Mouse (Mus musculus): ENCODE data around the gene Ccdc77. TPM values are rescaled to one million over a fixed set of nuclear protein-coding genes. Genes with fewer than 3 reads are reported as not detected.

The Ccdc77 gene
- polyA plus RNA-seq, 1 experiment from 2014 or later, result 29.5 TPM

DNA sequence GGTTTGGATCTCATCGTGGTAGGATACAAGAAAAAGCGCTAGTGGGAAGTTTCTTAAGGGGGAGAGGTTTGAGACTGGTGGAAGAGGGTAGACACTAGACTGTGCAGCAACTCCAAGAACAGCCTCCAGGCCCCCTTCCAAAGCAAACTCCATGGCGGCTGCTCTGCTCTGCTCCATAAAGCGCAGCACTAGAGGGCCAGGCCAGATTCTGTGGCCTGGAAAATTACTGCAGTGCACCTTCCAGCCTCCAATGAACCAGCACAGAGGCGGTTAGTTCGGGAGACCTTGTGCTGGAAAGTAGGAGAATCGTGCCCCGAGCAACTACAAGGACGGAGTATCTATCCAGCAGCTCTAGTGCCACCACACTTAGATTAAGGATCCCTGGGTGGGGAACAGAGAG, 76.9 kb downstream of the Ccdc77 start:
- 85% methylated on average over 9 of the region's 9 CpGs for WGBS
- ATAC-seq (replicated peaks; ENCODE audit: insufficient number of reproducible peaks, low FRiP score, low TSS enrichment, low read depth), result no peak

DNA sequence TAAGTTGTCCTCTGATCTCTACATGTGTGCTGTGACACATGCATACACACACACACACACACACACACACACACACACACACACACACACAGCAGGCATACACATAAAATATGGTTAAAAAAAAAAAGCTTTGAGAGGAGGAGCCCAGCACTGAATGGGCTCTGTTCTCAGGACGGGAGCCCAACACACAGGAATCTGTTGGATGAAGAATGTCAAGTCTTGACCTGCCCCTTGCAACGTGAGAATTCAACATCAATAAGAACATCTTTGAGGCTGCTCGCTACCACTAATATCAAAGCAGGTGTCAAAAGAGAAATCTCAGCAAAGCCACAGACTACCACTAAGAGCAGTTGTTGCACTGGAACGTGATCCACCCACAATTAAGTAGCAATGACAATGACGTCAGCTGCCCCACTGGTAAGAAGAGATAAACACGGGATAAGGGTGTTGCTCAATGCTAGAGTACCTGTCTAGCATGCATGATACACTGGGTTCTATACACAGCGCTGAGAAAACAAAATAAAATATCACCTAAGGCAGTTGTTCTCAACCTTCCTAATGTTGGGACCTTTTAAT, 87.2 kb downstream of the Ccdc77 start:
- no peaks in the 10 kb centered on the region for H3K36me3 ChIP-seq (replicated peaks; ENCODE audit: control insufficient read depth, insufficient read depth, low read depth, low read length)
- no peaks in the 10 kb centered on the region for H3K27me3 ChIP-seq (ENCODE audit: control insufficient read depth, insufficient read depth, low read length)
- ATAC-seq (replicated peaks; ENCODE audit: insufficient number of reproducible peaks, low FRiP score, low TSS enrichment, low read depth) (no peak), DNase-seq (ENCODE audit: low spot score) (peak; percentile 18)
- H3K27ac ChIP-seq (replicated peaks; ENCODE audit: low read depth, low read length), result no peak overlapping the region
- H3K4me2 ChIP-seq (ENCODE audit: low read depth, low read length), result no peak overlapping the region
- H3K4me1 ChIP-seq (ENCODE audit: control insufficient read depth, insufficient read depth, low read length), result no peaks in the 10 kb centered on the region
- no peak overlapping the region for H3K9ac ChIP-seq (replicated peaks; ENCODE audit: low read length)
- 70% methylated on average over 7 of the region's 7 CpGs for WGBS
- H3K9me3 ChIP-seq (replicated peaks; ENCODE audit: control insufficient read depth, low read length), result no peaks in the 10 kb centered on the region
- H3K4me3 ChIP-seq (ENCODE audit: low read depth, low read length), result no peak overlapping the region

More for the DNA sequence above, 76.9 kb downstream of the Ccdc77 start:
- H3K9ac ChIP-seq (replicated peaks; ENCODE audit: low read length), result no peak overlapping the region
- no peaks in the 10 kb centered on the region for H3K9me3 ChIP-seq (replicated peaks; ENCODE audit: control insufficient read depth, low read length)
- DNase-seq (ENCODE audit: low spot score), result no peak
- no peak overlapping the region for H3K4me2 ChIP-seq (ENCODE audit: low read depth, low read length)
- H3K27ac ChIP-seq (replicated peaks; ENCODE audit: low read depth, low read length), result no peak overlapping the region
- H3K4me3 ChIP-seq (ENCODE audit: low read depth, low read length), result no peak overlapping the region
- H3K4me1 ChIP-seq (ENCODE audit: control insufficient read depth, insufficient read depth, low read length), result no peaks in the 10 kb centered on the region
- no peaks in the 10 kb centered on the region for H3K27me3 ChIP-seq (ENCODE audit: control insufficient read depth, insufficient read depth, low read length)
- H3K36me3 ChIP-seq (replicated peaks; ENCODE audit: control insufficient read depth, insufficient read depth, low read depth, low read length), result no peaks in the 10 kb centered on the region

DNA sequence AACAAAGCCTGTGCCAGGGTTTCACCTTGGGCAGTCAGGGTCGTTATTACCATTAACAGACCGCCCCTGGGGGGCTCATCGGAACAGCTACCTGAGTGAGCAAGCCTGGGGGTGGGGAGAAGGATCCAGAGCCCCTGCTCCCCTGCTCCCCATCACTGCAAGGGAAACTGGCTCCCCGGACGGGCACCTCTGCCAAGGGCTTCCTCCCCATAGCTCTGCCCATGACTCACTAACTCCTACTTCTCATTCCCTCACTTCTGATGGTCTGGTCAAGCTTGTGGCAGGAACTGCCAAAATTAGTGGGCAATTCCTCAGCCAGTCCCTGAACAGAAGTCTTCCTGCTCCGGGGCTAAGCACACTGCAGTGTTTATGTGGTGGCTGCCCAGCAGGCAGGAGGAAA, 88.9 kb downstream of the Ccdc77 start:
- H3K27me3 ChIP-seq (ENCODE audit: control insufficient read depth, insufficient read depth, low read length), result no peaks in the 10 kb centered on the region
- no peak overlapping the region for H3K4me3 ChIP-seq (ENCODE audit: low read depth, low read length)
- H3K4me2 ChIP-seq (ENCODE audit: low read depth, low read length), result no peak overlapping the region
- H3K27ac ChIP-seq (replicated peaks; ENCODE audit: low read depth, low read length), result no peak overlapping the region
- no peaks in the 10 kb centered on the region for H3K9me3 ChIP-seq (replicated peaks; ENCODE audit: control insufficient read depth, low read length)
- DNase-seq (ENCODE audit: low spot score) (no peak), ATAC-seq (replicated peaks; ENCODE audit: insufficient number of reproducible peaks, low FRiP score, low TSS enrichment, low read depth) (no peak)
- H3K4me1 ChIP-seq (ENCODE audit: control insufficient read depth, insufficient read depth, low read length), result no peaks in the 10 kb centered on the region
- no peak overlapping the region for H3K9ac ChIP-seq (replicated peaks; ENCODE audit: low read length)
- 58% methylated on average over 6 of the region's 6 CpGs for WGBS
- H3K36me3 ChIP-seq (replicated peaks; ENCODE audit: control insufficient read depth, insufficient read depth, low read depth, low read length), result no peaks in the 10 kb centered on the region

DNA sequence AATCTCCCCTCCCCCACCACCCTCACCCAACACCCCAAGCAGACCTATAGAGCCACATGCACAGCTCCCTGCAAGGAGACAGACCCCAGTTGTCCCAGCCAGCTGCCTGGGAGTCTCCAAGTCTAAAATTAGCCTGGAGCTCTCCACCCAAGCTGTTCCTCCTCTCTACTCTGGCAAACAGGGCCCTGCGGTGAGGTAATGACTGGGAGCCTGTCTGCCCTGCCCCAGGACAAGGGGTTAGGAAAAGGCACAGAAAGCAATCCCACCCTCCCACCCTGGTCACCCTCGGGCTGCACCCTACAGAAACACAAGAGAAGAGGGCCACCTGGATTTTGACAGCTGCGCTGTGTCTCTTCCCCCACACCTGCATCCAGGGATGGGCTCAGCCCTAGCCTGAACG, 89.3 kb downstream of the Ccdc77 start:
- Histone ChIP-seq H3K27ac (replicated peaks; ENCODE audit: low read depth, low read length) (no peak overlapping the region), H3K9me3 (replicated peaks; ENCODE audit: control insufficient read depth, low read length) (no peaks in the 10 kb centered on the region), H3K27me3 (ENCODE audit: control insufficient read depth, insufficient read depth, low read length) (no peaks in the 10 kb centered on the region), H3K4me2 (ENCODE audit: low read depth, low read length) (no peak overlapping the region), H3K4me3 (ENCODE audit: low read depth, low read length) (no peak overlapping the region), H3K9ac (replicated peaks; ENCODE audit: low read length) (no peak overlapping the region), H3K4me1 (ENCODE audit: control insufficient read depth, insufficient read depth, low read length) (no peaks in the 10 kb centered on the region), H3K36me3 (replicated peaks; ENCODE audit: control insufficient read depth, insufficient read depth, low read depth, low read length) (no peaks in the 10 kb centered on the region)
- WGBS, result 60% methylated on average over 4 of the region's 4 CpGs
- DNase-seq (ENCODE audit: low spot score) (no peak), ATAC-seq (replicated peaks; ENCODE audit: insufficient number of reproducible peaks, low FRiP score, low TSS enrichment, low read depth) (no peak)

Other genes with a start within 250 kb of the Ccdc77 start
- 0.20 TPM in 1 of 2 replicates, not detected in the other for gene D330020A13Rik, start 70.0 kb downstream of the Ccdc77 start, polyA plus RNA-seq (2014; fragmentation: Nextera tagmentation; extraction: Ambion mirVana)
- gene B4galnt3, start 69.8 kb downstream of the Ccdc77 start, polyA plus RNA-seq (2014; fragmentation: Nextera tagmentation; extraction: Ambion mirVana), result 0.18 TPM in 2 replicates
- 54.5 and 55.9 TPM in 2 replicates for gene Kdm5a, start 250 bp downstream of the Ccdc77 start, polyA plus RNA-seq (2014; fragmentation: Nextera tagmentation; extraction: Ambion mirVana)
- 1.9 and 2.0 TPM in 2 replicates for gene Il17ra, start 98.9 kb upstream of the Ccdc77 start, polyA plus RNA-seq (2014; fragmentation: Nextera tagmentation; extraction: Ambion mirVana)
- 0.38 and 0.41 TPM in 2 replicates for gene Tmem121b, start 129.4 kb upstream of the Ccdc77 start, polyA plus RNA-seq (2014; fragmentation: Nextera tagmentation; extraction: Ambion mirVana)
- 13.3 and 14.2 TPM in 2 replicates for gene Hdhd5, start 166.9 kb upstream of the Ccdc77 start, polyA plus RNA-seq (2014; fragmentation: Nextera tagmentation; extraction: Ambion mirVana)